Mouse (Mus musculus): ENCODE results near the gene Ctr9. TPM values are rescaled to one million over a fixed set of nuclear protein-coding genes. Genes with fewer than 3 reads are reported as not detected.
A peak's percentile ranks its signal among the peaks of the same experiment; 100 is the strongest.

The Ctr9 gene
- polyA plus RNA-seq, 1 experiment from 2014 or later: 88.1 TPM

DNA sequence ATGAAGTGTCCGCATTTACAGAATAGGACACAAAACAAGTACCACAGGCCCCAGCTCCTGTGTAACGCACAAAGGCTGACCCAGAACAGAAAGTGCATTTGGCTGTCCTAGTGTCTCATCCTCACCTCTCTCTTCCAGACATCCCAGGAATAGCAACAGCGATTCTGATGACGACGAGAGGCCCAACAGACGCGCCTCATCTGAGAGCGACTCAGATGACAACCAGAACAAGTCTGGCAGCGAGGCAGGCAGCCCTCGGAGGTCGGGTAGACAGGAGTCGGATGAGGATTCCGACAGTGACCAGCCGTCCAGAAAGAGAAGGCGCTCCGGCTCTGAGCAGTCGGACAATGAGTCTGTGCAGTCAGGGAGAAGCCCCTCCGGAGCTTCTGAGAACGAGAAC, 26.5 kb downstream of the Ctr9 start:
- H3K9ac ChIP-seq (replicated peaks; ENCODE audit: low read length): no peak overlapping the region
- no peak for DNase-seq (ENCODE audit: low spot score)
- no peak for ATAC-seq (replicated peaks; ENCODE audit: insufficient number of reproducible peaks, low FRiP score, low TSS enrichment, low read depth)
- no peaks in the 10 kb centered on the region; the same call in 1 of the 2 replicates for H3K36me3 ChIP-seq (replicated peaks; ENCODE audit: control insufficient read depth, insufficient read depth, low read depth, low read length)
- H3K27me3 ChIP-seq (ENCODE audit: control insufficient read depth, insufficient read depth, low read length): no peaks in the 10 kb centered on the region
- no peak overlapping the region for H3K4me2 ChIP-seq (ENCODE audit: low read depth, low read length)
- no peak overlapping the region for H3K27ac ChIP-seq (replicated peaks; ENCODE audit: low read depth, low read length)
- no peak overlapping the region for H3K4me3 ChIP-seq (ENCODE audit: low read depth, low read length)
- H3K9me3 ChIP-seq (replicated peaks; ENCODE audit: control insufficient read depth, low read length): no peaks in the 10 kb centered on the region
- WGBS: 93% methylated on average over 19 of the region's 19 CpGs
- H3K4me1 ChIP-seq (ENCODE audit: control insufficient read depth, insufficient read depth, low read length): no peaks in the 10 kb centered on the region

DNA sequence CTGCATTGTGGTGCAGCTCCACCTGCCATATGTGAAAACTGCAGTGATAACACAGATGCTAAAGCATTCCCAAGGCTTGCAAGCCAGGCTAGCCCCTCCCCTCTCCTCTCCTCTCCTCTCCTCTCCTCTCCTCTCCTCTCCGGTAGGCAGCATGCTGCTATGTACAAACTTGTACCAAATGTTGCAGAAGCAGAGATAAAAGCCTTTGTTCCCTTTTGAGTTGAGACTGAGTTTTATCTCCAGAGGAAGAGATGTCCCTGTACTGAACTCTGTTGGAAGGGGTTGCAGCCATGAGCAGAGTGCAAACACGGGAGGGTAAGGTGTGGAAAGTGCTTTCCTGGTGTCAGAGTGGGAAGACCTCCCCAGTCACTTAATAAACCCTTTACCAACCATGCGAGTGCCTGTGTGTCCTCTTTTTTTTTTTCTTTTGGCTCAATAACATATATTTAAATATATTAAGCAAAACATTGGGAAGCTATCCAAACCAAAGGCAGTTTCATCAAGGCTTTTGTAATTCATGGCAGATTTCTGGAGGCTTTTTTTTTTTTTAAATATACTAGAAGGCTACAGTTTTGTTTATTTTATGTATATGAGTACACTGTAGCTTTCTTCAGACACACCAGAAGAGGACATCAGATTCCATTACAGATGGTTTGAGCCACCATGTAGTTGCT, 27.4 kb downstream of the Ctr9 start:
- Histone ChIP-seq H3K9me3 (replicated peaks; ENCODE audit: control insufficient read depth, low read length) (no peaks in the 10 kb centered on the region), H3K4me3 (ENCODE audit: low read depth, low read length) (no peak overlapping the region), H3K27me3 (ENCODE audit: control insufficient read depth, insufficient read depth, low read length) (no peaks in the 10 kb centered on the region), H3K36me3 (replicated peaks; ENCODE audit: control insufficient read depth, insufficient read depth, low read depth, low read length) (no peaks in the 10 kb centered on the region; the same call in 1 of the 2 replicates), H3K4me2 (ENCODE audit: low read depth, low read length) (no peak overlapping the region), H3K4me1 (ENCODE audit: control insufficient read depth, insufficient read depth, low read length) (no peaks in the 10 kb centered on the region), H3K9ac (replicated peaks; ENCODE audit: low read length) (no peak overlapping the region), H3K27ac (replicated peaks; ENCODE audit: low read depth, low read length) (no peak overlapping the region)
- WGBS: 83% methylated on average over 3 of the region's 3 CpGs
- no peak for ATAC-seq (replicated peaks; ENCODE audit: insufficient number of reproducible peaks, low FRiP score, low TSS enrichment, low read depth)
- no peak for DNase-seq (ENCODE audit: low spot score)

DNA sequence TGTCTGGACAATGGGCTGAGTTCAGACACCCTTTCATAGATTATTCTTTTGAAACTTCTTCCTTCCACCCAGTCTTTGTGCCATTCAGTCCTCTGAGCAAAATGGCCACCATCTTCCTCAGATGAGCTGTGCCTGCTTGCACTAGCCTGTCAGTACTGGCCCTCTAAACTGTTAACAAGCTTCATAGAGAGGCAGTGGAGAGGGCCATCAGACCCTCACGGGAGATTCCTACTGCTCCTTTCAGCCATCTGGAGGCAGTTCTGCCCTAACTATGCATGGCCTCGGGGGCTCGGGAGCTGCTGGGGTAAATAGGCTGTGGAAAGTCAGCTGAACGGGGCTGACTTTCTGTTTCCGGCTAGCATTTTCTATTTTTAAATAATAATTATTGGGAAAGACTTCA, 30.8 kb downstream of the Ctr9 start:
- H3K36me3 ChIP-seq (replicated peaks; ENCODE audit: control insufficient read depth, insufficient read depth, low read depth, low read length): no peaks in the 10 kb centered on the region; the same call in 1 of the 2 replicates
- no peak for ATAC-seq (replicated peaks; ENCODE audit: insufficient number of reproducible peaks, low FRiP score, low TSS enrichment, low read depth)
- DNase-seq (ENCODE audit: low spot score): no peak
- H3K9me3 ChIP-seq (replicated peaks; ENCODE audit: control insufficient read depth, low read length): no peaks in the 10 kb centered on the region
- WGBS: 37% methylated on average over 5 of the region's 5 CpGs
- H3K4me1 ChIP-seq (ENCODE audit: control insufficient read depth, insufficient read depth, low read length): no peaks in the 10 kb centered on the region
- no peak overlapping the region for H3K4me3 ChIP-seq (ENCODE audit: low read depth, low read length)
- H3K4me2 ChIP-seq (ENCODE audit: low read depth, low read length): no peak overlapping the region
- H3K27ac ChIP-seq (replicated peaks; ENCODE audit: low read depth, low read length): no peak overlapping the region
- H3K9ac ChIP-seq (replicated peaks; ENCODE audit: low read length): no peak overlapping the region
- no peaks in the 10 kb centered on the region for H3K27me3 ChIP-seq (ENCODE audit: control insufficient read depth, insufficient read depth, low read length)

DNA sequence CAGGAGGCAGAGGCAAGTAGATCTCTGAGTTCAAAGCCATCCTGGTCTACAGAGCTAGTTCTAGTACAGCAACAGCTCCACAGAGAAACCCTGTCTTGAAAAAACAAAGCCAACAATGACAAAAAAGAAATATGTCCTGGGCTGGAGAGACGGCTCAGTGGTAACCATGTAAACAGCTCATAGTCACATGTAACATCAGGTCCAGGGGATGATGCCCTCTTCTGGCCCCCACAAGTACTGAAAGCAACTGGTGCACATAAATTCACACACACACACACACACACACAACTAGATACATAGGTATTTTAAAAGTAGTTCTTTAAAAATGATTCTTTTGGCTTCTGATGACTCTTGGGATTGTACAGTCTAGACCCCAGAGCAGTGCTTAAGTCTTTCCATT, 34.2 kb downstream of the Ctr9 start:
- H3K27me3 ChIP-seq (ENCODE audit: control insufficient read depth, insufficient read depth, low read length): no peaks in the 10 kb centered on the region
- no peak overlapping the region for H3K4me2 ChIP-seq (ENCODE audit: low read depth, low read length)
- H3K4me1 ChIP-seq (ENCODE audit: control insufficient read depth, insufficient read depth, low read length): no peaks in the 10 kb centered on the region
- ATAC-seq (replicated peaks; ENCODE audit: insufficient number of reproducible peaks, low FRiP score, low TSS enrichment, low read depth) (no peak), DNase-seq (ENCODE audit: low spot score) (no peak)
- H3K9me3 ChIP-seq (replicated peaks; ENCODE audit: control insufficient read depth, low read length): peaks cover 4% of the 10 kb centered on the region
- H3K4me3 ChIP-seq (ENCODE audit: low read depth, low read length): no peak overlapping the region
- 89% methylated on average over 1 of the region's 1 CpGs for WGBS
- H3K36me3 ChIP-seq (replicated peaks; ENCODE audit: control insufficient read depth, insufficient read depth, low read depth, low read length): peaks cover 5% of the 10 kb centered on the region
- no peak overlapping the region for H3K27ac ChIP-seq (replicated peaks; ENCODE audit: low read depth, low read length)
- H3K9ac ChIP-seq (replicated peaks; ENCODE audit: low read length): no peak overlapping the region

DNA sequence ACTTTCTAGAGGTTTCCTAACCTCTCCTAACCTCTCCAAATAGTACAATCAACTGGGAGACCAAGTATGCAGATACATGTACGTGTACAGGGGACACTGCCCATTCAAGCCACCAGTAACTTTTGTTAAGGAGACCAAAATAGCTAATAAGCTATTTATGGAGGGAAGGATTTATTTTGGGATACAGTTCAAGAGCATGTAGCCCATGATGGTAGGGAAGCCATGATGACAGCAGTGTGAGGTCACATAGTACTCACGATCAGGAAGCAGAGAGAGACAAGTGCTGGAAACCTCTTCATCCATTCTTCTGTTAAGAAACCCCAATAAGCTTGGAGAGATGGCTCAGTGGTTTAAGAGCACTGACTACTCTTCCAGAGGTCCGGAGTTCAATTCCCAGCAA, 39.4 kb downstream of the Ctr9 start:
- peak; percentile 44; the same call in 1 of the 2 replicates for ATAC-seq (replicated peaks; ENCODE audit: insufficient number of reproducible peaks, low FRiP score, low TSS enrichment, low read depth)
- H3K27me3 ChIP-seq (ENCODE audit: control insufficient read depth, insufficient read depth, low read length): no peaks in the 10 kb centered on the region
- peaks cover 6% of the 10 kb centered on the region for H3K9me3 ChIP-seq (replicated peaks; ENCODE audit: control insufficient read depth, low read length)
- H3K9ac ChIP-seq (replicated peaks; ENCODE audit: low read length): no peak overlapping the region
- H3K27ac ChIP-seq (replicated peaks; ENCODE audit: low read depth, low read length): no peak overlapping the region
- WGBS: 96% methylated on average over 3 of the region's 3 CpGs
- DNase-seq (ENCODE audit: low spot score): no peak
- H3K36me3 ChIP-seq (replicated peaks; ENCODE audit: control insufficient read depth, insufficient read depth, low read depth, low read length): peaks cover 43% of the 10 kb centered on the region
- H3K4me1 ChIP-seq (ENCODE audit: control insufficient read depth, insufficient read depth, low read length): no peaks in the 10 kb centered on the region
- H3K4me2 ChIP-seq (ENCODE audit: low read depth, low read length): no peak overlapping the region
- no peak overlapping the region for H3K4me3 ChIP-seq (ENCODE audit: low read depth, low read length)

DNA sequence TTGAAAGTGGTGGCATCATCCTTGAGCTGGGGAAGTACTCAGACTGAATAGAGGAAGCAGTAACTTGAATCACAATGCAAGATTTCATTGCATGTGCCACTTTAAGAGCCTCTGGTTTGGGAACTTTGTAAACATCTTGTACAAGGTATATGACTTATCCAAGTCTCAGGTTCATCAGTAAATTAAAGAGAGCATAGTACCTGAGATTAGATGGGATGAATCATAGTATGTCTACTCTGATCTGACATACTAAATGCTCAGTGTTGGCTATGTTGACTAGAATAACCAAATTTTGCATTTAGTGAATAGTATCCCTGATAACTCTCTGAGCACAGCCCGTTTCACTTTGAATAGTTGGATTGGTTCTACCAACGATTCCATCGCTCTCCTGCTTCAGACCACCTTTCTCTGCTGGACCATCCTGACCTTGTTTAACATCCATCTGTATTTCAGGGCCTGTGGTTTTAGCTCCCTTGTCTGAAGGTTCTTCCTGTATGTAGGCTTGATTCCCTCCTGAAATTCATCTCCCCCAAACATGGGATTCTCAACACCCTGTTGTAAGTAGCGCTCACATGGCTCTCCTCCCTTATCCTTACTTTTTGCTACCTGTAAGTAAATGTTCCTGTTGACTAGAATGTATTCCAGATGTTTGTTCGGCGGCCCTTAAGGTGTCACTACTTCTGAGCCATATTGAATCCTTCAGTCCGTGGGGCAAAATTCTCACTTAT, 40.9 kb downstream of the Ctr9 start:
- Histone ChIP-seq H3K9ac (replicated peaks; ENCODE audit: low read length) (no peak overlapping the region), H3K4me3 (ENCODE audit: low read depth, low read length) (no peak overlapping the region), H3K4me1 (ENCODE audit: control insufficient read depth, insufficient read depth, low read length) (no peaks in the 10 kb centered on the region), H3K27ac (replicated peaks; ENCODE audit: low read depth, low read length) (no peak overlapping the region), H3K36me3 (replicated peaks; ENCODE audit: control insufficient read depth, insufficient read depth, low read depth, low read length) (peaks cover 51% of the 10 kb centered on the region), H3K4me2 (ENCODE audit: low read depth, low read length) (no peak overlapping the region), H3K27me3 (ENCODE audit: control insufficient read depth, insufficient read depth, low read length) (no peaks in the 10 kb centered on the region), H3K9me3 (replicated peaks; ENCODE audit: control insufficient read depth, low read length) (peaks cover 6% of the 10 kb centered on the region)
- ATAC-seq (replicated peaks; ENCODE audit: insufficient number of reproducible peaks, low FRiP score, low TSS enrichment, low read depth) (0 out of 2 replicates have a peak, but pooled peaks have one; percentile 25), DNase-seq (ENCODE audit: low spot score) (no peak)
- 90% methylated on average over 7 of the region's 7 CpGs for WGBS

DNA sequence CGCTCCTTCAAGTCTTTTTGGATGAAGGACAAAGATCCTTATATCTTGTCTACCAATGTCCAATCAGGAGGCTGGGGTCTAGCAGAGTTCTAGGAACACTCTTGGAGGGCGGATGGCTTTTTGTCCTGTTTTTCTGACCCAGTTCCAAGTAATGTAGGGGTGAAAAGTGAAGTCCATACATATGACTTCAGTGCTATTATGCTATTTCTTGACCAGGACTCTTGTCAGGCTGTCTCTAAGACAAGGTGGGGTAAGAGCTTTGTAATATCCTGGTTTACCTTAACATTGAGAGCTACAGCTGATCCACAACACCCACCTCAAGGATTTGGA, 41.4 kb downstream of the Ctr9 start:
- ATAC-seq (replicated peaks; ENCODE audit: insufficient number of reproducible peaks, low FRiP score, low TSS enrichment, low read depth) (0 out of 2 replicates have a peak, but pooled peaks have one; percentile 54), DNase-seq (ENCODE audit: low spot score) (no peak)
- Histone ChIP-seq H3K27me3 (ENCODE audit: control insufficient read depth, insufficient read depth, low read length) (no peaks in the 10 kb centered on the region), H3K4me1 (ENCODE audit: control insufficient read depth, insufficient read depth, low read length) (no peaks in the 10 kb centered on the region), H3K9me3 (replicated peaks; ENCODE audit: control insufficient read depth, low read length) (peaks cover 6% of the 10 kb centered on the region), H3K36me3 (replicated peaks; ENCODE audit: control insufficient read depth, insufficient read depth, low read depth, low read length) (peaks cover 56% of the 10 kb centered on the region), H3K27ac (replicated peaks; ENCODE audit: low read depth, low read length) (no peak overlapping the region), H3K4me2 (ENCODE audit: low read depth, low read length) (no peak overlapping the region), H3K4me3 (ENCODE audit: low read depth, low read length) (no peak overlapping the region), H3K9ac (replicated peaks; ENCODE audit: low read length) (no peak overlapping the region)
- 92% methylated on average over 2 of the region's 2 CpGs for WGBS

DNA sequence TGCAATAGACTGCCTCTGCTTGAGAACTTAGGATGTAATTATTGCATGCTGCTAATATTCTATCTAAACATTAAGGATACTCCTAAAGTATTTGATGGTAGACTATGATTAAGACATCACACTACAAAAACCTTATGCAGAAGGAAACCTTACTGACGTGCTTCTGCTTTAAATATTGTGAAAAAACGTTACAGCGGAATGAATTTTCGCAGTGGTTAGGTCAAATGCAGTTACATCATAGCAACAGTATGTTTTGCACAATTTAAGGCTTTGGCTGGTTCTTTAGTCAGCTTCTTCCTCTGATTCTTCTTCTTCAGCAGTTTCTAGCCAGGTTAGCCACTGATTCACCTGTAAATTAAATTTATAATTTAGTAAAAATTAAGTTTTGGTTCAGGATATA, 43.7 kb downstream of the Ctr9 start:
- H3K4me2 ChIP-seq (ENCODE audit: low read depth, low read length): no peak overlapping the region
- 92% methylated on average over 4 of the region's 4 CpGs for WGBS

More for the DNA sequence above, 43.7 kb downstream of the Ctr9 start:
- DNase-seq (ENCODE audit: low spot score) (no peak), ATAC-seq (replicated peaks; ENCODE audit: insufficient number of reproducible peaks, low FRiP score, low TSS enrichment, low read depth) (no peak)
- no peak overlapping the region for H3K4me3 ChIP-seq (ENCODE audit: low read depth, low read length)
- H3K4me1 ChIP-seq (ENCODE audit: control insufficient read depth, insufficient read depth, low read length): no peaks in the 10 kb centered on the region
- H3K27ac ChIP-seq (replicated peaks; ENCODE audit: low read depth, low read length): no peak overlapping the region
- no peak overlapping the region for H3K9ac ChIP-seq (replicated peaks; ENCODE audit: low read length)
- peaks cover 72% of the 10 kb centered on the region for H3K36me3 ChIP-seq (replicated peaks; ENCODE audit: control insufficient read depth, insufficient read depth, low read depth, low read length)
- no peaks in the 10 kb centered on the region for H3K27me3 ChIP-seq (ENCODE audit: control insufficient read depth, insufficient read depth, low read length)
- peaks cover 6% of the 10 kb centered on the region for H3K9me3 ChIP-seq (replicated peaks; ENCODE audit: control insufficient read depth, low read length)
